Mouse (Mus musculus) right cerebral cortex, postnatal 25 days (tissue): ENCODE data around the gene Rab10.

ENCODE experiments used
- DNase-seq: peaks from one replicate; pipeline ENCODE4 v3.0.0; 2022

Rab10 gene

DNA sequence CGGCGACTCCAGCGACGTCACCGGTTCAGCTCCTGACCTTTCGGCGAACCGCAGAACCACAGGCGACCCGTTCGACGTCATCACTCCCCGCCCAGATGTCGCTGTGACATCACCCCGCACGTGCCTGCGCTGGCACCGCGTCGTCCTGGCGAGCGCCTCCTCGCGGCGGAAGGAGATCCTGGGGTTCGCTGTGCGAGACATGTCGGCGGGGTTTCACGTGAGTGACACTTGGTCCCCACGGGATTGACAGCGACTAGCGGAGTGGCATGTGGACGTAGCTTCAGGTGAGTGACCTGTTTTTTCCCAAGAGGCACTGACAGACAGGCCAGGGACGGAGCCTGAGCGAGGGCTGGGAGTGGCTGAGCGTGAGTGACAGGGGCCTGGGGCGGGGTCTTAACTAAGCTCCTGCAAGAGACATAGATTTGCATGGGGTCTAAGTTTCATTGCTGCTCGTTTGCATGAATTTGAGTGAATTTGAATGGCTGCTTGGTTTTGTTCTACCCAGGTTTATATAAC lies 74.1 kb downstream of the Rab10 start:
- peak; percentile 95 for DNase-seq

DNA sequence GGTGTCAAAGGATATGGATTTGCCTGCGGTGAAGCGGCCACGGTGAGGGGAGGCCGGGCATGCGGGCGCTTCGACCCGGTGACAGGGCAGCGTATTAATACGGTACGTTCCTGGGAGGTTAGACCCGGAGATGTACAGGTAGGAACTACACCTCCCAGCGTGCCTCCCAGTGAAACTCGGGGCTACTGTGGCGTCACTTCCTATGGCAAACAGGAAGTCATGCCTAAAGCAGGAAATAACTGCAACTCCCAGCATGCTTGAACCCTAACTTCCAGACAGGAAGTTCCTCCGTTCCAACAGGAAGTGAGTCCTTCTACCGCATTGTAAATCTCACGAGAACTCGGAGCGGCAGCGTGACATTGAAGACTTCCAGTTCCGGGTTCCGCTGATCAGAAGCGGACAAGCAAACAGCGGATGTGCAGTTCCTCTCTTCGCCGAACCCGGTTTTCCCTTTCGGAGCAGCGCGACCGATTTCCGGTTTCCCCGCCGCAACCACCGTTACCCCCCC lies 74.6 kb downstream of the Rab10 start:
- peak; percentile 90 for DNase-seq

- DNase-seq, result no peak
Observed at GRCm38 (mm10) chr12:3234061-3234460, 75.7 kb downstream of the Rab10 start.

GRCm38 (mm10) chr12:3223352-3223751 lies 86.4 kb downstream of the Rab10 start:
- no peak for DNase-seq

GRCm38 (mm10) chr12:3210181-3210580 lies 99.6 kb downstream of the Rab10 start:
- no peak for DNase-seq

GRCm38 (mm10) chr12:3209163-3209562 lies 100.6 kb downstream of the Rab10 start:
- no peak for DNase-seq
